Mouse (Mus musculus) cerebellum, adult 11-12 months (tissue): ENCODE results near the gene Crygf.
"Not testable (repeated sequence)": the region's sequence is repeated elsewhere in the genome, so short reads cannot be mapped to it uniquely, and the experiment has no call there.

Experiments
- DNase-seq: peaks from one replicate; pipeline ENCODE4 v3.0.0; 2022

The Crygf gene

GRCm38 (mm10) chr1:65926294-65926693 lies at the start of gene Crygf:
Crygf (plus strand) TSS chr1:65926520.
- DNase-seq: no peak

- no peak for DNase-seq
Observed at GRCm38 (mm10) chr1:65925361-65926210, 734 bp upstream of the Crygf start.

GRCm38 (mm10) chr1:65926696-65927095 lies 376 bp downstream of the Crygf start:
- DNase-seq: not testable (repeated sequence)

- no peak for DNase-seq
Observed at GRCm38 (mm10) chr1:65930055-65930454, 3.7 kb downstream of the Crygf start.

- DNase-seq: no peak
Observed at GRCm38 (mm10) chr1:65932091-65932812, 5.9 kb downstream of the Crygf start.
